Mouse (Mus musculus) ES-Bruce4 (cell line): ENCODE results near the gene Atf7.

Experiments
- CTCF ChIP-seq: IDR thresholded peaks from one replicate; pipeline ENCODE4 v1.8.1; 2011; ENCODE audit warnings: low read depth, low read length
- EP300 ChIP-seq: IDR thresholded peaks from 2 replicates; pipeline ENCODE4 v1.6.1; 2011; ENCODE audit warnings: low read depth, low read length; ENCODE audit not compliant: insufficient read depth
- POLR2A ChIP-seq: IDR thresholded peaks from one replicate; pipeline ENCODE4 v1.8.1; 2011; ENCODE audit warnings: low read length; ENCODE audit not compliant: insufficient read depth

GRCm38 (mm10) chr15:102583708-102584383, 41.4 kb downstream of the Atf7 start:
- no peak for TF ChIP-seq CTCF
- no peak for TF ChIP-seq POLR2A
- no peak for TF ChIP-seq EP300
